Mouse (Mus musculus): Measurements from ENCODE around the gene Ube2u.

DNA sequence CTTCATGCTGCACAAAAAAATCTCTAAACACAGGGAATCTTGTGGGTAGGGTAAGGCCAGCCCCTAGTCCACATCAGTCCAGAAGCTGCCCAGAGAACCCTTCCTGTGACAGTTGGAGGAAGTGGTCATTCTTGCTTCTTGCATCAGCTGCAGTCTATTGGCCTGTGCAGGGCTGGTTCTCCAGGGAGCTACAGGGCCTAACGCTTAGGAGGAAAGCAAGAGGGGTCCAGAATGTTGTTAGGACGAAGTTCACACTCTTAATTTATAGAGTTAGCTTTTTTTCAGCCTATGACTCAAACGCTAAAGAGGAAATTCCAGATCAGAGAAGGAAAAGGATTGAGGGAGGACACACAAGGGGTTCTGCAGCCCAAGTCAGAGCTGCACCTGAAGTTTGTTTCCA lies 31.8 kb upstream of the Ube2u start:
- TF ChIP-seq CTCF (IDR thresholded peaks at IDR 0.05; ENCODE audit: borderline replicate concordance, insufficient read depth, low read depth, low read length), result no peak
- TF ChIP-seq POLR2A (IDR thresholded peaks at IDR 0.05; ENCODE audit: borderline replicate concordance, insufficient read depth, low read length), result no peak

Measured in cerebellum, adult 2 months (tissue).